21 mouse cellular contexts compared by ENCODE assay signal in the genomic region with DNA sequence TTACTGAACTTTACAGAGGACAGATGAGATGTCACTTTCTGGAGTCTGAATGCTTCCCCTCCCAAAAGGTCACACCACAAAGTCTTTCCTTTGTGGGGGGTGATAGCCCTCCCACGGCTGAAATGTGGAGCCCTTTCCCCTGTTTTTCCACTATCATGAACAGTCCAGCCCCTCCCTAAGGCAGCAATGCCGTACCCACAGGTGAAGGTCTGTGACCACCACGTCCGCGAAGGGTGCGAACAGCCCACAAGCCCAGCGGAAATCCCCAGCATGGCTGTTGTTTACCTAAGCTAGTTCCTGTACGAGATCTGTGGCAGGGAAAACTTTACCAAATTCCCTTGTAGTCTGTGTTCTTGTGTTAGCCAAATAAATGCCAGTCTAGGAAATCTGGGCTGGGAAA. TPM values are rescaled to one million over a fixed set of nuclear protein-coding genes. Genes with fewer than 3 reads are reported as not detected.
DNase-seq lines count a peak whose midpoint lies in the region; ATAC-seq and TF ChIP-seq lines count a peak whose summit lies in the region.
"Had no signal": no experiment of that assay in that cellular context is flagged by ENCODE, and none has a peak within 500 bp of the region (broad histone marks: within the 10 kb centered on the region; RNA-seq: fewer than 3 reads in every experiment).

No protein-coding gene starts in this region.

- TF ChIP-seq CTCF in bone marrow, adult 2 months (IDR thresholded peaks at IDR 0.05; ENCODE audit: control insufficient read depth, insufficient read depth, low read length), result no peak
- TF ChIP-seq CTCF in layer of hippocampus, adult 2 months (conservative IDR thresholded peaks at IDR 0.05), result no peak

- H3K4me3 ChIP-seq in bone marrow, adult 2 months (replicated peaks; ENCODE audit: control insufficient read depth, low read depth, low read length), result no peak overlapping the region
- no peak overlapping the region for H3K4me3 ChIP-seq in midbrain, embryonic 10.5 days
- no peak overlapping the region for H3K4me3 ChIP-seq in layer of hippocampus, adult 2 months
- H3K4me3 ChIP-seq: limb, embryonic 13.5 days; liver, embryonic 15.5 days had no signal

- peak; percentile 38 for DNase-seq in lung, postnatal 25 days (ENCODE audit: low spot score)
- no peak for DNase-seq in lung, postnatal 4 days
- DNase-seq in thymus, postnatal 4 days, result peak; percentile 58
- DNase-seq in urinary bladder, postnatal 36 days (ENCODE audit: low spot score in 2 of 2), result no peak
- no peak for DNase-seq in midbrain, embryonic 10.5 days (ENCODE audit: low spot score)
- DNase-seq in layer of hippocampus, adult 2 months (ENCODE audit: low spot score in 2 of 2), result no peak
- DNase-seq: adrenal gland, postnatal 14 days; cerebellum, postnatal 10 days; gastrocnemius, postnatal 10 days; kidney, adult 2 months; lung, postnatal 36 days; midbrain, embryonic 14.5 days; right cerebral cortex, postnatal 25 days had no signal

- WGBS in bone marrow, adult 2 months, result 19% methylated on average over 8 of the region's 8 CpGs
- WGBS in midbrain, embryonic 10.5 days, result 82% methylated on average over 8 of the region's 8 CpGs

- no peak for TF ChIP-seq POLR2A in bone marrow, adult 2 months (IDR thresholded peaks at IDR 0.05; ENCODE audit: borderline replicate concordance, control insufficient read depth, low read depth, low read length)

- peaks cover 10% of the 10 kb centered on the region for H3K4me1 ChIP-seq in bone marrow, adult 2 months (ENCODE audit: control insufficient read depth, insufficient read depth, low read length)
- H3K4me1 ChIP-seq in midbrain, embryonic 10.5 days, result peaks cover 4% of the 10 kb centered on the region; the same call in 1 of the 2 replicates
- H3K4me1 ChIP-seq: limb, embryonic 13.5 days had no signal

- H3K27me3 ChIP-seq in midbrain, embryonic 10.5 days (ENCODE audit: low read depth, poor library complexity, severe bottlenecking), result no peaks in the 10 kb centered on the region
- H3K27me3 ChIP-seq: limb, embryonic 13.5 days; liver, embryonic 15.5 days had no signal

- H3K9me3 ChIP-seq in midbrain, embryonic 10.5 days (replicated peaks), result no peaks in the 10 kb centered on the region
- H3K9me3 ChIP-seq: G1E; limb, embryonic 13.5 days; liver, embryonic 15.5 days had no signal

- peak overlapping the region; percentile 52 for H3K27ac ChIP-seq in bone marrow, adult 2 months (ENCODE audit: control insufficient read depth, insufficient read depth, low read depth, low read length, poor library complexity)
- H3K27ac ChIP-seq in midbrain, embryonic 10.5 days (replicated peaks), result no peak overlapping the region
- H3K27ac ChIP-seq in layer of hippocampus, adult 2 months, result no peak overlapping the region
- H3K27ac ChIP-seq: hindbrain, embryonic 14.5 days; limb, embryonic 13.5 days; liver, embryonic 15.5 days; stomach, postnatal 0 days had no signal

- H3K36me3 ChIP-seq in midbrain, embryonic 10.5 days, result no peaks in the 10 kb centered on the region
- H3K36me3 ChIP-seq: G1E; limb, embryonic 13.5 days; liver, embryonic 15.5 days had no signal

- peak; percentile 52 for ATAC-seq in neutrophil, adult 5-6 weeks (ENCODE audit: extremely low read depth, insufficient number of reproducible peaks, low FRiP score, poor library complexity, severe bottlenecking)
- ATAC-seq: forebrain, embryonic 16.5 days had no signal

RNA-seq across cellular contexts. Expression of a gene that starts 20.6 kb away (rescaled TPM):
- 34.7 and 69.0 TPM in 2 replicates for polyA plus RNA-seq in bone marrow, adult 2 months (2011; ENCODE audit: insufficient read depth, insufficient read length, low replicate concordance, missing spikeins)
- 157 and 176 TPM in 2 replicates for total RNA-seq in neutrophil, adult 5-6 weeks (2017)
- 62.3 and 83.0 TPM in 2 replicates for polyA plus RNA-seq in midbrain, embryonic 10.5 days (2016; fragmentation: Nextera tagmentation; extraction: Ambion mirVana)
- total RNA-seq in layer of hippocampus, adult 2 months (2021), result 100 to 1,000 TPM; 100 to 102 TPM

RNA-seq across cellular contexts. Expression of a gene that starts 23.5 kb away (rescaled TPM):
- polyA plus RNA-seq in bone marrow, adult 2 months (2011; ENCODE audit: insufficient read depth, insufficient read length, low replicate concordance, missing spikeins), result 26.4 and 54.8 TPM in 2 replicates
- total RNA-seq in neutrophil, adult 5-6 weeks (2017), result 246 and 273 TPM in 2 replicates
- 4.9 and 6.1 TPM in 2 replicates for polyA plus RNA-seq in midbrain, embryonic 10.5 days (2016; fragmentation: Nextera tagmentation; extraction: Ambion mirVana)
- total RNA-seq in layer of hippocampus, adult 2 months (2021), result 100 to 1,000 TPM; 116 to 123 TPM

RNA-seq across cellular contexts. Expression of a gene that starts 38.9 kb away (rescaled TPM):
- not detected in 2 replicates for polyA plus RNA-seq in bone marrow, adult 2 months (2011; ENCODE audit: insufficient read depth, insufficient read length, low replicate concordance, missing spikeins)
- total RNA-seq in neutrophil, adult 5-6 weeks (2017), result 2.5 and 3.0 TPM in 2 replicates
- polyA plus RNA-seq in midbrain, embryonic 10.5 days (2016; fragmentation: Nextera tagmentation; extraction: Ambion mirVana), result 0.87 and 1.4 TPM in 2 replicates
- 10 to 100 TPM; 21.9 to 25.4 TPM for total RNA-seq in layer of hippocampus, adult 2 months (2021)

RNA-seq across cellular contexts. Expression of a gene that starts 48.4 kb away (rescaled TPM):
- polyA plus RNA-seq in bone marrow, adult 2 months (2011; ENCODE audit: insufficient read depth, insufficient read length, low replicate concordance, missing spikeins), result 9.9 and 25.0 TPM in 2 replicates
- total RNA-seq in neutrophil, adult 5-6 weeks (2017), result not detected in 2 replicates
- 24.8 and 28.7 TPM in 2 replicates for polyA plus RNA-seq in midbrain, embryonic 10.5 days (2016; fragmentation: Nextera tagmentation; extraction: Ambion mirVana)
- total RNA-seq in layer of hippocampus, adult 2 months (2021), result 100 to 1,000 TPM; 395 to 408 TPM

RNA-seq across cellular contexts. Expression of a gene that starts 54.0 kb away (rescaled TPM):
- 58.4 and 78.7 TPM in 2 replicates for polyA plus RNA-seq in bone marrow, adult 2 months (2011; ENCODE audit: insufficient read depth, insufficient read length, low replicate concordance, missing spikeins)
- 9.0 and 11.5 TPM in 2 replicates for total RNA-seq in neutrophil, adult 5-6 weeks (2017)
- 119 and 142 TPM in 2 replicates for polyA plus RNA-seq in midbrain, embryonic 10.5 days (2016; fragmentation: Nextera tagmentation; extraction: Ambion mirVana)
- total RNA-seq in layer of hippocampus, adult 2 months (2021), result 100 to 1,000 TPM; 227 to 255 TPM

Comparison
In these comparisons a context has a peak if more than half of its experiments do, and no peak if none do; other contexts are left out.
1. DNase-seq: peak in lung, postnatal 25 days (single experiment) and thymus, postnatal 4 days (single experiment); none in lung, postnatal 4 days (0 of 2), urinary bladder, postnatal 36 days (0 of 2), midbrain, embryonic 10.5 days (single experiment) and layer of hippocampus, adult 2 months (0 of 2).